Comparison of ENCODE assay signal across 9 mouse cellular contexts in the genomic region with DNA sequence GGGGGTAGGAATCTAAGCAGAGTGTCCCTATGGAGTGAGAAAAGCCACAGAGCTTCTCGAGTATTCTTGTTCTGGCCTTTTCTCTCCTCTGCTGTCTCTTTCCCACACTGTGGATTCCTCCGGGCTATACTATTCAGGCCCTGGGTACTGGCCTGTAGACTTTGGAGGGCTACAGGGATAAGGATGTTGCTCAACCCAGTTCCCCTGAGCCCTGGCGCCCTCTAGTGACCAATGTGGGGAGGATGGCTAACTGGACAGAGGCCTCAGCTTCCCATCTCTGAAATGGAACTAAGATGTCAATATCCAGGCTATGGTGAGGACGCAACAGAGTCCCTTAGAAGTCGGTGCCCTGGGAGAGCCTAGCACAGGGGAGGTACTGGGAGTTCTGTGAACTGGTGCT. TPM values are rescaled to one million over a fixed set of nuclear protein-coding genes. Genes with fewer than 3 reads are reported as not detected.
DNase-seq lines count a peak whose midpoint lies in the region; ATAC-seq and TF ChIP-seq lines count a peak whose summit lies in the region.
"Had no signal": no experiment of that assay in that cellular context is flagged by ENCODE, and none has a peak within 500 bp of the region (broad histone marks: within the 10 kb centered on the region; RNA-seq: fewer than 3 reads in every experiment).

No protein-coding gene starts in this region.

- H3K4me3 ChIP-seq in hindbrain, embryonic 11.5 days (ENCODE audit: low read depth, low read length): no peak overlapping the region
- H3K4me3 ChIP-seq in hindbrain, embryonic 13.5 days: no peak overlapping the region
- H3K4me3 ChIP-seq in C2C12 (ENCODE audit: insufficient read depth, poor library complexity, severe bottlenecking): no peak overlapping the region
- H3K4me3 ChIP-seq in embryonic fibroblast, embryonic 13.5 days (ENCODE audit: insufficient read depth, low read length): no peak overlapping the region
- H3K4me3 ChIP-seq in kidney, embryonic 16.5 days (ENCODE audit: low read length): no peak overlapping the region
- H3K4me3 ChIP-seq in forebrain, embryonic 12.5 days (replicated peaks): no peak overlapping the region
- H3K4me3 ChIP-seq: midbrain, embryonic 12.5 days had no signal

- no peak overlapping the region for H3K4me2 ChIP-seq in hindbrain, embryonic 11.5 days (replicated peaks; ENCODE audit: low read depth, low read length)
- no peak overlapping the region for H3K4me2 ChIP-seq in hindbrain, embryonic 13.5 days
- H3K4me2 ChIP-seq in kidney, embryonic 16.5 days (replicated peaks; ENCODE audit: low read depth, low read length): no peak overlapping the region
- no peak overlapping the region for H3K4me2 ChIP-seq in forebrain, embryonic 12.5 days
- H3K4me2 ChIP-seq: midbrain, embryonic 12.5 days had no signal

- no peaks in the 10 kb centered on the region for H3K27me3 ChIP-seq in hindbrain, embryonic 11.5 days (ENCODE audit: control insufficient read depth, insufficient read depth, low read length)
- H3K27me3 ChIP-seq in hindbrain, embryonic 13.5 days: peaks cover 18% of the 10 kb centered on the region; the same call in 1 of the 2 replicates
- H3K27me3 ChIP-seq in C2C12 (ENCODE audit: control insufficient read depth, insufficient read depth, insufficient read length): no peaks in the 10 kb centered on the region
- H3K27me3 ChIP-seq in kidney, embryonic 16.5 days (ENCODE audit: insufficient read depth, low read length): 0 out of 2 replicates have a peak, but pooled peaks cover 3% of the 10 kb centered on the region
- H3K27me3 ChIP-seq in forebrain, embryonic 12.5 days: peaks cover 29% of the 10 kb centered on the region

- 41% methylated on average over 5 of the region's 5 CpGs for WGBS in hindbrain, embryonic 11.5 days
- WGBS in hindbrain, embryonic 13.5 days: 35% methylated on average over 5 of the region's 5 CpGs
- 39% methylated on average over 5 of the region's 5 CpGs for WGBS in kidney, embryonic 16.5 days
- 32% methylated on average over 5 of the region's 5 CpGs for WGBS in forebrain, embryonic 12.5 days

- no peak for TF ChIP-seq POLR2A in embryonic fibroblast, embryonic 13.5 days (IDR thresholded peaks at IDR 0.05; ENCODE audit: low read depth, low read length)

- H3K36me3 ChIP-seq in hindbrain, embryonic 11.5 days (ENCODE audit: control insufficient read depth, insufficient read depth, low read length): no peaks in the 10 kb centered on the region
- H3K36me3 ChIP-seq in hindbrain, embryonic 13.5 days: no peaks in the 10 kb centered on the region
- no peaks in the 10 kb centered on the region for H3K36me3 ChIP-seq in C2C12 (ENCODE audit: control insufficient read depth, insufficient read depth)
- H3K36me3 ChIP-seq in kidney, embryonic 16.5 days (ENCODE audit: insufficient read depth, low read length): no peaks in the 10 kb centered on the region
- H3K36me3 ChIP-seq in forebrain, embryonic 12.5 days (replicated peaks): no peaks in the 10 kb centered on the region
- H3K36me3 ChIP-seq: midbrain, embryonic 12.5 days had no signal

- peak; percentile 75 for TF ChIP-seq CTCF in C2C12 (IDR thresholded peaks at IDR 0.05; ENCODE audit: control insufficient read depth, insufficient read depth, insufficient read length)
- TF ChIP-seq CTCF in embryonic fibroblast, embryonic 13.5 days (IDR thresholded peaks at IDR 0.05; ENCODE audit: borderline replicate concordance, insufficient read depth, low read length): peak; percentile 88; the same call in 1 of the 2 replicates

- H3K4me1 ChIP-seq in hindbrain, embryonic 11.5 days (replicated peaks; ENCODE audit: control insufficient read depth, insufficient read depth, low read length): 0 out of 2 replicates have a peak, but pooled peaks cover 2% of the 10 kb centered on the region
- peaks cover 5% of the 10 kb centered on the region; the same call in 1 of the 2 replicates for H3K4me1 ChIP-seq in hindbrain, embryonic 13.5 days (replicated peaks)
- peaks cover 8% of the 10 kb centered on the region for H3K4me1 ChIP-seq in embryonic fibroblast, embryonic 13.5 days (ENCODE audit: control insufficient read depth, insufficient read depth, low read length)
- peaks cover 27% of the 10 kb centered on the region for H3K4me1 ChIP-seq in kidney, embryonic 16.5 days (ENCODE audit: insufficient read depth, low read length)
- no peaks in the 10 kb centered on the region for H3K4me1 ChIP-seq in forebrain, embryonic 12.5 days
- H3K4me1 ChIP-seq: midbrain, embryonic 12.5 days had no signal

- no peak overlapping the region for H3K27ac ChIP-seq in hindbrain, embryonic 11.5 days (ENCODE audit: low read depth, low read length)
- no peak overlapping the region for H3K27ac ChIP-seq in hindbrain, embryonic 13.5 days
- peak overlapping the region; percentile 73 for H3K27ac ChIP-seq in embryonic fibroblast, embryonic 13.5 days (ENCODE audit: insufficient read depth, low read length)
- H3K27ac ChIP-seq in kidney, embryonic 16.5 days (ENCODE audit: low read length): peak overlapping the region; percentile 56
- no peak overlapping the region for H3K27ac ChIP-seq in forebrain, embryonic 12.5 days
- H3K27ac ChIP-seq: midbrain, embryonic 12.5 days had no signal

- H3K9ac ChIP-seq in hindbrain, embryonic 11.5 days (ENCODE audit: low read depth, low read length): no peak overlapping the region
- no peak overlapping the region for H3K9ac ChIP-seq in hindbrain, embryonic 13.5 days
- H3K9ac ChIP-seq in kidney, embryonic 16.5 days (replicated peaks; ENCODE audit: low read length): no peak overlapping the region; the same call in 1 of the 2 replicates
- no peak overlapping the region for H3K9ac ChIP-seq in forebrain, embryonic 12.5 days
- H3K9ac ChIP-seq: midbrain, embryonic 12.5 days had no signal

- peak; percentile 71 for DNase-seq in hindbrain, embryonic 11.5 days (ENCODE audit: low spot score)
- DNase-seq in adrenal gland, postnatal 14 days: peak; percentile 78

- no peak overlapping the region for H3ac ChIP-seq in C2C12 (ENCODE audit: control insufficient read depth, insufficient read length, low read depth)

- no peak for ATAC-seq in hindbrain, embryonic 11.5 days (ENCODE audit: low FRiP score)
- no peak for ATAC-seq in hindbrain, embryonic 13.5 days (ENCODE audit: low FRiP score)
- ATAC-seq in kidney, embryonic 16.5 days (ENCODE audit: low FRiP score, low TSS enrichment): peak; percentile 64; the same call in 1 of the 2 replicates
- ATAC-seq in megakaryocyte progenitor cell, adult 5-6 weeks (replicated peaks; ENCODE audit: poor library complexity): peak; percentile 95
- no peak for ATAC-seq in forebrain, embryonic 12.5 days (ENCODE audit: low FRiP score)

- H3K9me3 ChIP-seq in hindbrain, embryonic 11.5 days (ENCODE audit: control insufficient read depth, low read length): no peaks in the 10 kb centered on the region
- H3K9me3 ChIP-seq in hindbrain, embryonic 13.5 days: no peaks in the 10 kb centered on the region
- H3K9me3 ChIP-seq in kidney, embryonic 16.5 days (ENCODE audit: low read length): no peaks in the 10 kb centered on the region
- no peaks in the 10 kb centered on the region for H3K9me3 ChIP-seq in forebrain, embryonic 12.5 days
- H3K9me3 ChIP-seq: midbrain, embryonic 12.5 days had no signal

- H3K79me3 ChIP-seq in C2C12 (ENCODE audit: low read depth): peaks cover 36% of the 10 kb centered on the region

- H3K79me2 ChIP-seq in C2C12 (ENCODE audit: control insufficient read depth, insufficient read depth): peaks cover 44% of the 10 kb centered on the region

RNA-seq across cellular contexts. Expression of gene Foxs1, which starts 0.6 kb away (rescaled TPM):
- 1.7 and 1.9 TPM in 2 replicates for polyA plus RNA-seq in hindbrain, embryonic 11.5 days (2014; fragmentation: Nextera tagmentation; extraction: Ambion mirVana)
- 3.3 and 3.8 TPM in 2 replicates for polyA plus RNA-seq in hindbrain, embryonic 13.5 days (2015; fragmentation: Nextera tagmentation; extraction: Ambion mirVana)
- polyA plus RNA-seq in C2C12 (2012; fragmentation: generic; extraction: Trizol): 55.0 TPM
- total RNA-seq in adrenal gland, postnatal 14 days (2021): 3.6 and 6.1 TPM in 2 replicates
- 12.2 and 30.1 TPM in 2 replicates for polyA plus RNA-seq in embryonic fibroblast, embryonic 13.5 days (2011; ENCODE audit: insufficient read length, low read depth, missing spikeins)
- polyA plus RNA-seq in kidney, embryonic 16.5 days (2015; fragmentation: Nextera tagmentation; extraction: Ambion mirVana): 7.5 and 8.3 TPM in 2 replicates
- not detected in 2 replicates for total RNA-seq in megakaryocyte progenitor cell, adult 5-6 weeks (2015)
- not detected in 2 replicates for total RNA-seq in megakaryocyte progenitor cell, adult 5-6 weeks (2017)
- polyA plus RNA-seq in forebrain, embryonic 12.5 days (2016; fragmentation: Nextera tagmentation; extraction: Ambion mirVana): 1.6 and 1.8 TPM in 2 replicates

RNA-seq across cellular contexts. Expression of gene Dusp15, which starts 17.9 kb away (rescaled TPM):
- 1.4 and 2.3 TPM in 2 replicates for polyA plus RNA-seq in hindbrain, embryonic 11.5 days (2014; fragmentation: Nextera tagmentation; extraction: Ambion mirVana)
- 7.2 and 8.2 TPM in 2 replicates for polyA plus RNA-seq in hindbrain, embryonic 13.5 days (2015; fragmentation: Nextera tagmentation; extraction: Ambion mirVana)
- 0.06 TPM for polyA plus RNA-seq in C2C12 (2012; fragmentation: generic; extraction: Trizol)
- total RNA-seq in adrenal gland, postnatal 14 days (2021): 2.8 and 4.4 TPM in 2 replicates
- polyA plus RNA-seq in embryonic fibroblast, embryonic 13.5 days (2011; ENCODE audit: insufficient read length, low read depth, missing spikeins): 2.2 and 3.5 TPM in 2 replicates
- polyA plus RNA-seq in kidney, embryonic 16.5 days (2015; fragmentation: Nextera tagmentation; extraction: Ambion mirVana): 3.1 TPM in 2 replicates
- not detected in 2 replicates for total RNA-seq in megakaryocyte progenitor cell, adult 5-6 weeks (2015)
- total RNA-seq in megakaryocyte progenitor cell, adult 5-6 weeks (2017): not detected in 2 replicates
- 0.91 and 1.5 TPM in 2 replicates for polyA plus RNA-seq in forebrain, embryonic 12.5 days (2016; fragmentation: Nextera tagmentation; extraction: Ambion mirVana)

RNA-seq across cellular contexts. Expression of gene Mylk2, which starts 22.5 kb away (rescaled TPM):
- not detected in 2 replicates for polyA plus RNA-seq in hindbrain, embryonic 11.5 days (2014; fragmentation: Nextera tagmentation; extraction: Ambion mirVana)
- not detected in 2 replicates for polyA plus RNA-seq in hindbrain, embryonic 13.5 days (2015; fragmentation: Nextera tagmentation; extraction: Ambion mirVana)
- 3.9 TPM for polyA plus RNA-seq in C2C12 (2012; fragmentation: generic; extraction: Trizol)
- total RNA-seq in adrenal gland, postnatal 14 days (2021): not detected in 2 replicates
- polyA plus RNA-seq in embryonic fibroblast, embryonic 13.5 days (2011; ENCODE audit: insufficient read length, low read depth, missing spikeins): 0.93 and 1.1 TPM in 2 replicates
- 0.32 and 0.42 TPM in 2 replicates for polyA plus RNA-seq in kidney, embryonic 16.5 days (2015; fragmentation: Nextera tagmentation; extraction: Ambion mirVana)
- not detected in 2 replicates for total RNA-seq in megakaryocyte progenitor cell, adult 5-6 weeks (2015)
- total RNA-seq in megakaryocyte progenitor cell, adult 5-6 weeks (2017): not detected in 2 replicates
- polyA plus RNA-seq in forebrain, embryonic 12.5 days (2016; fragmentation: Nextera tagmentation; extraction: Ambion mirVana): not detected in 2 replicates
- polyA plus RNA-seq: midbrain, embryonic 12.5 days had no signal

RNA-seq across cellular contexts. Expression of gene Ttll9, which starts 28.7 kb away (rescaled TPM):
- 1.4 and 1.7 TPM in 2 replicates for polyA plus RNA-seq in hindbrain, embryonic 11.5 days (2014; fragmentation: Nextera tagmentation; extraction: Ambion mirVana)
- polyA plus RNA-seq in hindbrain, embryonic 13.5 days (2015; fragmentation: Nextera tagmentation; extraction: Ambion mirVana): 5.0 and 5.5 TPM in 2 replicates
- 0.16 TPM for polyA plus RNA-seq in C2C12 (2012; fragmentation: generic; extraction: Trizol)
- total RNA-seq in adrenal gland, postnatal 14 days (2021): 0.48 and 1.1 TPM in 2 replicates
- not detected in 2 replicates for polyA plus RNA-seq in embryonic fibroblast, embryonic 13.5 days (2011; ENCODE audit: insufficient read length, low read depth, missing spikeins)
- polyA plus RNA-seq in kidney, embryonic 16.5 days (2015; fragmentation: Nextera tagmentation; extraction: Ambion mirVana): 1.2 and 1.3 TPM in 2 replicates
- 1.8 and 2.1 TPM in 2 replicates for total RNA-seq in megakaryocyte progenitor cell, adult 5-6 weeks (2015)
- 1.6 TPM in 2 replicates for total RNA-seq in megakaryocyte progenitor cell, adult 5-6 weeks (2017)
- 1.2 TPM in 2 replicates for polyA plus RNA-seq in forebrain, embryonic 12.5 days (2016; fragmentation: Nextera tagmentation; extraction: Ambion mirVana)

Comparison
In these comparisons a context has a peak if more than half of its experiments do, and no peak if none do; other contexts are left out.
1. ATAC-seq: peak in kidney, embryonic 16.5 days (single experiment) and megakaryocyte progenitor cell, adult 5-6 weeks (single experiment); none in hindbrain, embryonic 11.5 days (single experiment), hindbrain, embryonic 13.5 days (single experiment) and forebrain, embryonic 12.5 days (single experiment).
2. H3K27ac ChIP-seq: peak in embryonic fibroblast, embryonic 13.5 days (single experiment) and kidney, embryonic 16.5 days (single experiment); none in hindbrain, embryonic 11.5 days (single experiment), hindbrain, embryonic 13.5 days (single experiment) and forebrain, embryonic 12.5 days (single experiment).